Mouse (Mus musculus) gastrocnemius, postnatal 4 days (tissue): Measurements from ENCODE around the gene Itsn1. TPM values are rescaled to one million over a fixed set of nuclear protein-coding genes. Genes with fewer than 3 reads are reported as not detected.

Experiments used
- DNase-seq, 2 experiments: peaks; one replicate each; pipeline ENCODE4 v3.0.0; 2021 to 2022; ENCODE audit warnings: low spot score in 2 of 2, mixed read lengths in 2 of 2
- long read RNA-seq, 2 experiments: library from polyadenylated mRNA; stranded (forward); transcript quantifications; one replicate each; pipeline ENCODE4 v2.0.0; 2021
- total RNA-seq, 2 experiments: library from RNA; stranded (reverse); gene quantifications; 2 replicates each; pipeline ENCODE4 v1.2.3; 2021

The Itsn1 gene
- 10 to 100 TPM; 80.4 to 82.9 TPM for total RNA-seq
- long read RNA-seq, experiment 1, full-length matches to known transcripts = 16 of 34 reads
- long read RNA-seq, experiment 1, partial matches to known transcripts = 10 of 34 reads
- long read RNA-seq, experiment 1, other reads (novel, unspliced or antisense) = 8 of 34 reads
- long read RNA-seq, experiment 2, full-length matches to known transcripts = 24 of 48 reads
- long read RNA-seq, experiment 2, partial matches to known transcripts = 12 of 48 reads
- long read RNA-seq, experiment 2, other reads (novel, unspliced or antisense) = 12 of 48 reads

- peak; percentile 92 to 98 for DNase-seq
Observed at GRCm38 (mm10) chr16:91729066-91729482, at the start of gene Itsn1. Gene Itsn1, plus strand, starts transcription at chr16:91729281.

GRCm38 (mm10) chr16:91680656-91681055, 48.4 kb upstream of the Itsn1 start:
- DNase-seq = no peak

- no peak for DNase-seq
Observed at GRCm38 (mm10) chr16:91685526-91685925, 43.6 kb upstream of the Itsn1 start.

- DNase-seq = no peak
Observed at GRCm38 (mm10) chr16:91686369-91686768, 42.7 kb upstream of the Itsn1 start.

GRCm38 (mm10) chr16:91688023-91688618, 41.0 kb upstream of the Itsn1 start:
- DNase-seq = no peak

GRCm38 (mm10) chr16:91688619-91689334, 40.3 kb upstream of the Itsn1 start, which contains the start of gene Donson:
Gene Donson, minus strand, starts transcription at chr16:91688770.
- DNase-seq = peak; percentile 95

GRCm38 (mm10) chr16:91689791-91690190, 39.3 kb upstream of the Itsn1 start:
- DNase-seq = no peak

- peak; percentile 61 to 81 for DNase-seq
Observed at GRCm38 (mm10) chr16:91694455-91695084, 34.5 kb upstream of the Itsn1 start.

- DNase-seq = no peak
Observed at GRCm38 (mm10) chr16:91695108-91695755, 33.8 kb upstream of the Itsn1 start.

- no peak for DNase-seq
Observed at GRCm38 (mm10) chr16:91698995-91699394, 30.1 kb upstream of the Itsn1 start.

- DNase-seq = no peak
Observed at GRCm38 (mm10) chr16:91701908-91702307, 27.2 kb upstream of the Itsn1 start.

GRCm38 (mm10) chr16:91702771-91703188, 26.3 kb upstream of the Itsn1 start:
- no peak for DNase-seq

GRCm38 (mm10) chr16:91704603-91705340, 24.3 kb upstream of the Itsn1 start:
- no peak for DNase-seq

- no peak for DNase-seq
Observed at GRCm38 (mm10) chr16:91710241-91710640, 18.8 kb upstream of the Itsn1 start.

GRCm38 (mm10) chr16:91716927-91717349, 12.1 kb upstream of the Itsn1 start:
- no peak for DNase-seq

GRCm38 (mm10) chr16:91717399-91717798, 11.7 kb upstream of the Itsn1 start:
- DNase-seq = no peak

GRCm38 (mm10) chr16:91724247-91724646, 4.8 kb upstream of the Itsn1 start:
- DNase-seq = peak in 1 of 2 experiments; percentile 33

- no peak for DNase-seq
Observed at GRCm38 (mm10) chr16:91727433-91727832, 1.6 kb upstream of the Itsn1 start.

GRCm38 (mm10) chr16:91728123-91729065, 687 bp upstream of the Itsn1 start, which contains the start of gene Cryzl1:
Gene Cryzl1, minus strand, starts transcription at chr16:91728975.
- peak; percentile 89 to 98 for DNase-seq
